Mouse (Mus musculus): ENCODE measurements around the gene Snrpd2. TPM values are rescaled to one million over a fixed set of nuclear protein-coding genes. Genes with fewer than 3 reads are reported as not detected.

Snrpd2 gene
- polyA plus RNA-seq, 1 experiment from 2014 or later = 108 TPM

DNA sequence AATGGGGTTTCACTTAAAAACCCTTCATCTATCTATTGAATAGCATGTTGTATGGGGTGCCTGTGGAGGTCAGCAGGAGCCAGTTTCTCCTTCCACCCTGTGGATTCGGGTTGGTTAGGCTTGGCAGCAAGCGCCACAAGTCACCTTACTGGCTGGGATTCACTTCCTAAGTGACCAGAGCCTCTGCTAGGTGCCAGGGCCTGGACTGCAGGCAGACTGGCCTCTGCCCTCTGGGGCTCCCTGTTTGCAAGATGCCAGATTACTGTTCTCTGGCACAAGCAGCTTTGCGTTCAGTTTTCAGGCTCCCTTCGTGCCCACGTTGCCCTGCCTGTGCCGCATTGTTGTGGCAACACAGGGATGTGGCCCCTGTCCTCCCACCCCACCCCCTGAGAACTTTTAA lies 24.8 kb upstream of the Snrpd2 start:
- in situ Hi-C loops (cut with MboI; ENCODE audit: low pct_unique_long_range_greater_than_20kb) = no loop called here
- ATAC-seq (no peak), DNase-seq (ENCODE audit: low read depth, low spot score) (no peak)
- H3K27me3 ChIP-seq = no peaks in the 10 kb centered on the region
- CTCF ChIA-PET = no interaction called here
- no peak for TF ChIP-seq CTCF (IDR thresholded peaks at IDR 0.05)
- POLR2A ChIA-PET = no interaction called here

DNA sequence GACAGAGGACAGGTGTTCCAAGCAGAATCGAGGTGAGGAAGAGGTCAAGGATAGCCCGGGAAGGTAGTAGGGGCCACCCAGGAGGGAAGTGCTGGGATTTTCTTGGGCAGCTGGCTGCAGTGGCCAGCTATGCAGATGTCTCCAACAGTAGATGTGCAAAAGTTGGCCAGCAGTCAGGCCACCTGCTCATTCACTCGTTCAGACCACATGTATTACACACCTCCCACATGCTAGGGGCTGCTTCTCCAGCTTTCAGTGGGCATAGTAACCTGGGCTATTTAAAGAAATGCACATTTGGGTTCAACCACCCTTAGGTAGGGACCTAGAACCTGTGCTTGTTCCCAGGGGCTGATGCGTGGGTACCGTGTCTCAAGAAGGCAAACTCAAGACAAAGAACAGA lies 21.8 kb upstream of the Snrpd2 start:
- in situ Hi-C loops (cut with MboI; ENCODE audit: low pct_unique_long_range_greater_than_20kb) = no loop called here
- POLR2A ChIA-PET = no interaction called here
- ATAC-seq (no peak), DNase-seq (ENCODE audit: low read depth, low spot score) (no peak)
- CTCF ChIA-PET = no interaction called here
- no peak for TF ChIP-seq CTCF (IDR thresholded peaks at IDR 0.05)
- H3K27me3 ChIP-seq = no peaks in the 10 kb centered on the region

DNA sequence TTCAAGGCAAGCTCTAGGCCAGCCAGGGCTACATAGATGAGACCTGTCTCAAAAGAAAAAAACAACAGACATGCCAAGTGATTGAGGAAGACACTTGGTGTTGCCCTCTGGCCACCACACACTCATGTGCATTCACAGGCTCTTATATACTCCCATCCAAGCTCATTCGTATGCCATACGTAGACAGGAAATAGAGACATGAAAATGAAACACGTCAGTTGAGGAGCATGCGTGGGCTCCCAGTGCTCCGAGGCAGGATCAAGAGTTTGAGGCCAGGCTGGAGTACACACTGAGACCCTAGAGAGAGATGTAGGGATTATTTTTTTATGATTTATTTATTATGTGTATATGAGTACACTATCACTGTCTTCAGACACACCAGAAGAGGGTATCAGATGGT lies 20.1 kb upstream of the Snrpd2 start:
- in situ Hi-C loops (cut with MboI; ENCODE audit: low pct_unique_long_range_greater_than_20kb) = no loop called here
- DNase-seq (ENCODE audit: low read depth, low spot score) (no peak), ATAC-seq (no peak)
- ChIA-PET CTCF (interaction anchor here (1.0 to 1.6 kb wide), 2 partner anchors 8 to 10 kb away, joined by 3 to 11 read pairs; no protein-coding TSS in a partner anchor), POLR2A (no interaction called here)
- no peak for TF ChIP-seq CTCF (IDR thresholded peaks at IDR 0.05)
- no peaks in the 10 kb centered on the region for H3K27me3 ChIP-seq

DNA sequence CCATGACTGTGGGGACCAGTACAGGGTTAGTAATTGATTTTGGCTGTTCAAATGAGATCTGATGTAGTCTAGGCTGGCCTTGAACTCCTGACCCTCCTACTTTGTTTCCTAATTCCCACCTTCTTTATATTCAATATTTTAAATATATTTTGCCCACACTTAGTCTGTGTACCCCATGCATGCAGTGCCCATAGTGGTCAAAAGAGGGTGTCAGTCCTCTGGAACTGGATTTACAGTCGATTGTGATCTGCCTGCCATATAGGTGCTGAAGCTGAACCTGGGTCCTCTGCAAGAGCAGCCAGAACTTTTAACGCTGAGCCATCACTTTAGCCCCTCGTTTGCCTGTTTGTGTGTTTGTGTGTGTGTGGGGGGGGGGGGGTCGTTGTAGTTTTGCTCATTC lies 18.9 kb upstream of the Snrpd2 start:
- in situ Hi-C loops (cut with MboI; ENCODE audit: low pct_unique_long_range_greater_than_20kb) = no loop called here
- no peak for TF ChIP-seq CTCF (IDR thresholded peaks at IDR 0.05)

DNA sequence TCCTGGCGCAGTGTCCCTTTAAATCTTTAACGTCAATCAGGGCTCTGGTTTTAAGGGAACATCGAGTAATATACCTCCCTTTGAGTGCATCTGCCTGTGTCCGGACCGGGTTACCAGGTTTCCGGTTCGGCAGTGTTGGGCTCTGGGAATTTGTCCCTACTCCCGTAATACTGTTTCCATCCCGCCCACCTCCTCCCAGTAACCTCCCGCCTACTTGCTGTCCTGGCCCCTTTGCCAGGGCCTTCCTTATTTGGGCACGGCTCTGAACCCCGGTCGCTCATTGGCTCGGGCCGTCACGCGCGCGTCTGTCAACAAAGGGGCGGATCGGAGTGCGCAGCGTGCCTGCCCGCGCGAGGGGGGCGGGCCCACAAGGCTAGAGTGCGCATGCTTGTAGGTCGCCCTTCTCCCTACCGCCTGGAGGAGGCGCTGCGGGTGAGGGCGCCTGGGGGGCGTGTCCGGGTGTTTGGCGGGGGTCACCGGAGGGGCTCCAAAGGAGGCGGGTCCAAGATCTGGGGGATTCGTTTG lies 18.1 kb upstream of the Snrpd2 start:
- POLR2A ChIA-PET = interaction anchor here (0.8 kb wide), 1 partner anchor 208 kb away, joined by 3 read pairs; no protein-coding TSS in a partner anchor
- CTCF ChIA-PET = interaction anchor here (1.2 kb wide), 1 partner anchor 18 kb away, joined by 4 read pairs; no protein-coding TSS in a partner anchor
- TF ChIP-seq CTCF (IDR thresholded peaks at IDR 0.05) = no peak
- no peaks in the 10 kb centered on the region for H3K27me3 ChIP-seq
- peak; percentile 98 for ATAC-seq
- in situ Hi-C loops (cut with MboI; ENCODE audit: low pct_unique_long_range_greater_than_20kb) = no loop called here
- DNase-seq (ENCODE audit: low read depth, low spot score) = peak; percentile 94

More for the DNA sequence above, 18.9 kb upstream of the Snrpd2 start:
- ChIA-PET POLR2A (interaction anchor here (0.7 to 0.8 kb wide), 2 partner anchors 209 to 377 kb away, joined by 3 to 4 read pairs; no protein-coding TSS in a partner anchor), CTCF (interaction anchor here (1.6 kb wide), 1 partner anchor 10 kb away, joined by 11 read pairs; no protein-coding TSS in a partner anchor)
- no peaks in the 10 kb centered on the region for H3K27me3 ChIP-seq
- DNase-seq (ENCODE audit: low read depth, low spot score) (no peak), ATAC-seq (no peak)

DNA sequence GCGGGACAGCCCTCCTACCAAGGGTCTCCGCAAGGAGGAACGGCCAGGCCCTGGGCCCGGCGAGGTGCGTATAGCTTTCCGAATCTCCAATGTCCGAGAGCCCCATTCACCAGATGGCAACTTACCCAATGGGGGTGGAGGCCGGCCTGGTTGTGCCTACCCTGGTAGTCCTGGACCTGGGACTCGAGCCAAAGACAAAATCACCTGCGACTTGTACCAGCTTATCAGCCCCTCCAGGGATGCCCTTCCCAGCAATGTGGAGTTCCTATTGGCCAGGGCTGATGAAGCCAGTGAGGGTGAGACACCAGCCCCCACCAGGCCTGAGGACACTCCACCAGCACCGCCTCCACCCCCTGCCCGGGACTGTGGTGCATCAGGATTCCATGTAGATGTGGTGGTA lies 13.4 kb upstream of the Snrpd2 start:
- ChIA-PET POLR2A (interaction anchor here (2.0 kb wide), 1 partner anchor 10 kb away, joined by 4 read pairs; no protein-coding TSS in a partner anchor), CTCF (interaction anchor here (1.7 kb wide), 1 partner anchor 17 kb away, joined by 5 read pairs; no protein-coding TSS in a partner anchor)
- DNase-seq (ENCODE audit: low read depth, low spot score) (no peak), ATAC-seq (no peak)
- H3K27me3 ChIP-seq = no peaks in the 10 kb centered on the region
- in situ Hi-C loops (cut with MboI; ENCODE audit: low pct_unique_long_range_greater_than_20kb) = no loop called here
- TF ChIP-seq CTCF (IDR thresholded peaks at IDR 0.05) = no peak

DNA sequence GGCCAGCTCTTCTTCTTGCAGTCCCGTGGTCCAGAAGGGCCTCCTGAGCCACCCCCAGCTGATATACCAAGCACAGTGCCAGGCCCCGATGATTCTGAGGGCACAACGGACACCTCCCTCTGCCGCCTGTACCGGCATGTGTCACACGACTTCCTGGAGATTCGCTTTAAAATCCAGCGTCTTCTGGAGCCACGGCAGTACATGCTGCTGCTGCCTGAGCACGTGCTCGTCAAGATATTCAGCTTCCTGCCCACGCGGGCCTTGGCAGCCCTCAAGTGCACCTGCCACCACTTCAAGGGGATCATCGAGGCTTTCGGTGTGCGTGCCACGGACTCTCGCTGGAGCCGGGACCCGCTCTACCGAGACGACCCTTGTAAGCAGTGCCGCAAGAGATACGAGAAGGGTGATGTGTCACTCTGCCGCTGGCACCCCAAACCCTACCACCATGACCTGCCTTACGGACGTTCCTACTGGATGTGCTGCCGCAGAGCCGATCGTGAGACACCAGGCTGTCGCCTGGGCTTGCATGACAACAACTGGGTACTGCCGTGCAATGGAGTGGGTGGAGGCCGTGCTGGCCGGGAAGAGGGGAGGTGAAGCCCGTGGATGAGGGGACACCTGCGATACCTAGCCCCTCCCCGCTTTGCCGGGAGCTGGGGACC lies 12.7 kb upstream of the Snrpd2 start:
- ATAC-seq (no peak), DNase-seq (ENCODE audit: low read depth, low spot score) (no peak)
- ChIA-PET CTCF (interaction anchor here (0.6 to 1.7 kb wide), 2 partner anchors 12 to 17 kb away, joined by 3 to 5 read pairs; partner anchors contain the start of gene Qpctl), POLR2A (interaction anchor here (2.0 kb wide), 1 partner anchor 9 kb away, joined by 4 read pairs; no protein-coding TSS in a partner anchor)
- in situ Hi-C loops (cut with MboI; ENCODE audit: low pct_unique_long_range_greater_than_20kb) = no loop called here
- no peak for TF ChIP-seq CTCF (IDR thresholded peaks at IDR 0.05)
- H3K27me3 ChIP-seq = no peaks in the 10 kb centered on the region

DNA sequence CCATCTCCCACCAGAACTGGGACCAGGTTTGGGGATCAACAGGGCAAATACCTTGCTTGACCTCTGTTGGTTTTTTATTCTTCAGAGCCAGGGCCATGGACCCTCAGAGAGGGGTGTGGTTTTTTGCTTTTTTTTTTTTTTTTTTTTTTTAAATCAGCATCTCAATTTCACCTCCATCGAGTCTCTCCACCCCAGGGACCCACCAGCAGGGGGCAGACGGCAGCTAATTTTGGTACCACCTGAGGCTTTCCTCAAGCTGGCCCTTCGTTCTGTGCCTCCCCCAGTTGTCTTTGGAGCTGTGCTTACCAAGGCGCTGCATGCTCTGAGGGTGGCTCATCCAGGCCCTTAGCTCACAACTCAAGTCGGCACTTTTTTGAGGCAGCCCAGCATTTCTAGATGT lies 12.1 kb upstream of the Snrpd2 start:
- ATAC-seq = no peak
- no peak for DNase-seq (ENCODE audit: low read depth, low spot score)
- CTCF ChIA-PET = interaction anchor here (0.6 to 1.7 kb wide), 2 partner anchors 12 to 16 kb away, joined by 3 to 5 read pairs; partner anchors contain the start of gene Qpctl
- H3K27me3 ChIP-seq = no peaks in the 10 kb centered on the region
- no peak for TF ChIP-seq CTCF (IDR thresholded peaks at IDR 0.05)
- POLR2A ChIA-PET = interaction anchor here (0.6 to 2.0 kb wide), 3 partner anchors 9 to 43 kb away, joined by 3 to 6 read pairs (median 4); no protein-coding TSS in a partner anchor
- in situ Hi-C loops (cut with MboI; ENCODE audit: low pct_unique_long_range_greater_than_20kb) = no loop called here

DNA sequence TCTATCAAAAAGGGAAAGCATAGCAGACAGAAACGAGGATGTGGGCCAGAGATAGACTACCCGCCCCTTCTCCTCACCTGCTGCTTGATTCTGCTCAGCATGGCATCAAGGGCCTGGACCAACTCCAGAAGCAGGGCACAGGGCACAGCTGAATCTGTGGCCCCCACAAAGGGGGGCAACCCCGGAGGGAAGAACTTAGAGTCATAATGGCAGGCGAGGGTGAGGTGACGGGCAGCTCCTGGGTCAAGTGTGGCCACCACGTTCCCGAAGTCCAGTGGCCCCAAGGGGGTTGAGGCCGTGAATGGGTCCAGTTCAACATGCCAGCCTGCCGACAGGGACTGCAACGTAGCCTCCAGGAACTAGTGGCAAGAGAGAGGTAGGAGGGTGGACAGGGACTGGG lies 2.7 kb upstream of the Snrpd2 start:
- POLR2A ChIA-PET = interaction anchor here (1.7 kb wide), 1 partner anchor 11 kb away, joined by 4 read pairs; no protein-coding TSS in a partner anchor
- TF ChIP-seq CTCF (IDR thresholded peaks at IDR 0.05) = no peak

DNA sequence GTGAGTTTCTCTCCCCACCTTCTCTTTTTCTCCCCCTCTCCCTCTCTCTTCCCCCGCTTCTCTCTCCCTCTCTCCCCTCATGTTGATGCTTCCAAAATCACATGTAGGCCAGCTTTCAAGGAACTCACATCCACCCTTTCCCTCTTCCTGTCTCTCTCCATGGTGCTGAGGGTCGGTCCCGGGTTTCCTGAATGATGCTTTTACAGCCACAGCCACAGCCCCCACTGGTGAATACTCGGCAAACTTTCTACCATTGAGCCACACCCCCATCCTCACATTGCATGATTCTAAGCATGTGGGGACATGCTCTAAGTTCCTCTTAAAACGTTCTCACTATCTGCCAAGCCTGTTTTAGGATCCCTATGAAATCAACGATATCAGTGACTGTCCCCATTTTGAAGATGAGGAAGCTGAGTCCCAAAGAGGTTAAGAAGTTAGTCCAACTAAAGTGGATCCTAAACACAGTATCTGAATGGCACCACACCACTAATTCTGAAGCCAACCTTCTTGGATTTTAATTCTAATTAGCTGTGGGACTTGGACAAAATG lies 2.0 kb upstream of the Snrpd2 start:
- DNase-seq (ENCODE audit: low read depth, low spot score) (no peak), ATAC-seq (no peak)
- in situ Hi-C loops (cut with MboI; ENCODE audit: low pct_unique_long_range_greater_than_20kb) = no loop called here
- no peak for TF ChIP-seq CTCF (IDR thresholded peaks at IDR 0.05)
- ChIA-PET CTCF (no interaction called here), POLR2A (no interaction called here)
- H3K27me3 ChIP-seq = no peaks in the 10 kb centered on the region

More for the DNA sequence above, 2.7 kb upstream of the Snrpd2 start:
- DNase-seq (ENCODE audit: low read depth, low spot score) (no peak), ATAC-seq (no peak)
- in situ Hi-C loops (cut with MboI; ENCODE audit: low pct_unique_long_range_greater_than_20kb) = no loop called here
- no peaks in the 10 kb centered on the region for H3K27me3 ChIP-seq
- CTCF ChIA-PET = no interaction called here

Measured in Patski (cell line).